Mouse (Mus musculus): ENCODE measurements around the gene Ttc3. TPM values are rescaled to one million over a fixed set of nuclear protein-coding genes. Genes with fewer than 3 reads are reported as not detected.

Gene Ttc3
- polyA plus RNA-seq, 1 experiment from 2014 or later = 152 TPM

DNA sequence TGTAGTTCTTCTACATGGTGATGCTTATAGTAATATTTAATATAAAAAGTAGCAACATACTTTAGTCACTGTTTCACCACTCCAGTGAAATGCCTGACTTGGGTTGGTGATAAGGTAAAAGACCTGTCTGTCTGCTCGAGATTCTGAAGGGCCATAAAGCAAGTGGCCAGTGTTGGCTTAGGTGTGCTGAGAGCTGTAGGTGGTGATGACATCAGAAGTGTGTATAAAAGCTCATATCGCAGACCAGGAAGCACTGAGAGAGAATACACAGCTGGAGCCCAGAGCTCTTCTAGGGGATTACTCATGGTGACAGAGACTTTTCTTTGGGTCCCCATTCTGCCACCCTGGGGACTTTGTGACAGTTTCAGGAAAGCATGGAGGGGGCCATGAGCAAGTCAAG is 41.8 kb downstream of the Ttc3 start:
- ATAC-seq (replicated peaks; ENCODE audit: low FRiP score, low read depth) = no peak

DNA sequence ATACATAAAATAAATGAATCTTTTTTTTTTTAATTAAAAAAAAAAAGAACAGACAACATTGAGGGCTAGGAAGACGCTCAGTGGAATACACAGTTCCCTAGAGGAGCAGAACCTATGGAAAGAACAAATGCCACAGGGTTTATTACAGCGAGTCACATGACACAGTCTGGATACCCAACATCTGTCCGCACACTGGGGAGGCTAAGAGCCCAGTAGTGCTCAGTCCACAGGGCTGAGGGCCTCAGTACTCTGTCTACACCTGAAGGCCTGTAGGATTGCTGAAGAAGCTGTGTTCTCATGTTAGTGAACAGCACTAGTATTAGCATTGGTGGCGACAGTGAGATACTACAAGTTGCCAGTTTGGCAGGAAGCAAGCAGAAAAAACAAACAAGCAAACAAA is 42.3 kb downstream of the Ttc3 start:
- no peaks in the 10 kb centered on the region for H3K9me3 ChIP-seq (replicated peaks; ENCODE audit: low read length)
- no peak overlapping the region for H3K27ac ChIP-seq
- TF ChIP-seq CTCF (IDR thresholded peaks at IDR 0.05; ENCODE audit: low read depth) = peak; percentile 5; the same call in 1 of the 2 replicates
- DNase-seq (ENCODE audit: low spot score) (no peak), ATAC-seq (replicated peaks; ENCODE audit: low FRiP score, low read depth) (no peak)
- no peaks in the 10 kb centered on the region for H3K27me3 ChIP-seq (ENCODE audit: insufficient read depth, low read length)
- H3K4me1 ChIP-seq (replicated peaks; ENCODE audit: insufficient read depth, low read length) = no peaks in the 10 kb centered on the region
- WGBS = 89% methylated on average over 4 of the region's 4 CpGs
- peaks cover 16% of the 10 kb centered on the region; the same call in 1 of the 2 replicates for H3K36me3 ChIP-seq (ENCODE audit: insufficient read depth, low read length)
- no peak overlapping the region for H3K9ac ChIP-seq (ENCODE audit: low read depth, low read length)
- H3K4me2 ChIP-seq (ENCODE audit: low read length) = no peak overlapping the region
- no peak overlapping the region for H3K4me3 ChIP-seq (replicated peaks; ENCODE audit: low read depth, low read length)

More for the DNA sequence above, 41.8 kb downstream of the Ttc3 start:
- 90% methylated on average over 2 of the region's 2 CpGs for WGBS
- Histone ChIP-seq H3K36me3 (ENCODE audit: insufficient read depth, low read length) (peaks cover 19% of the 10 kb centered on the region; the same call in 1 of the 2 replicates), H3K9me3 (replicated peaks; ENCODE audit: low read length) (no peaks in the 10 kb centered on the region), H3K27me3 (ENCODE audit: insufficient read depth, low read length) (no peaks in the 10 kb centered on the region), H3K9ac (ENCODE audit: low read depth, low read length) (no peak overlapping the region), H3K4me1 (replicated peaks; ENCODE audit: insufficient read depth, low read length) (no peaks in the 10 kb centered on the region), H3K4me2 (ENCODE audit: low read length) (no peak overlapping the region), H3K4me3 (replicated peaks; ENCODE audit: low read depth, low read length) (no peak overlapping the region), H3K27ac (no peak overlapping the region)
- no peak for DNase-seq (ENCODE audit: low spot score)
- TF ChIP-seq CTCF (IDR thresholded peaks at IDR 0.05; ENCODE audit: low read depth) = no peak

DNA sequence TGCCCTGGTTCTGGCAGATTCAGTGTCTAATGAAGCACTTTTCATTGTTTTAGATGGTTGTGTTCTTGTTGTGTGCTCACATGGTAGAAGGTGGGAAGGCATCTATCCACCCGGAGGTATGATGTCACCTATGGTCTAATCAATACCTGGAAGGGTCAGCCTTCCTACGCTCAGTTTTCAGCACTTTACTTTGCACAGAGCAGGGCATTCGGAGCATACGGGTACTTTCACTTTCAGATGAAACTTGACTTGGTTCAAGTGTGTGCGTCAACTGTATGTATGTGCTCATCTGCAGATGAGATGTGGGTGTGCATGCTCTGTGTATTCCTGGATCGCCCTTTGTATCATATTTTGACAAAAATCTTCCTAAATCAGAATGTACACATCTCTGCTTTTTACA is 43.7 kb downstream of the Ttc3 start:
- Histone ChIP-seq H3K4me2 (ENCODE audit: low read length) (no peak overlapping the region), H3K9ac (ENCODE audit: low read depth, low read length) (no peak overlapping the region), H3K4me3 (replicated peaks; ENCODE audit: low read depth, low read length) (no peak overlapping the region), H3K4me1 (replicated peaks; ENCODE audit: insufficient read depth, low read length) (no peaks in the 10 kb centered on the region), H3K36me3 (ENCODE audit: insufficient read depth, low read length) (peaks cover 22% of the 10 kb centered on the region), H3K27ac (no peak overlapping the region), H3K27me3 (ENCODE audit: insufficient read depth, low read length) (no peaks in the 10 kb centered on the region), H3K9me3 (replicated peaks; ENCODE audit: low read length) (no peaks in the 10 kb centered on the region)
- no peak for TF ChIP-seq CTCF (IDR thresholded peaks at IDR 0.05; ENCODE audit: low read depth)
- WGBS = 93% methylated on average over 6 of the region's 6 CpGs
- DNase-seq (ENCODE audit: low spot score) (no peak), ATAC-seq (replicated peaks; ENCODE audit: low FRiP score, low read depth) (no peak)

DNA sequence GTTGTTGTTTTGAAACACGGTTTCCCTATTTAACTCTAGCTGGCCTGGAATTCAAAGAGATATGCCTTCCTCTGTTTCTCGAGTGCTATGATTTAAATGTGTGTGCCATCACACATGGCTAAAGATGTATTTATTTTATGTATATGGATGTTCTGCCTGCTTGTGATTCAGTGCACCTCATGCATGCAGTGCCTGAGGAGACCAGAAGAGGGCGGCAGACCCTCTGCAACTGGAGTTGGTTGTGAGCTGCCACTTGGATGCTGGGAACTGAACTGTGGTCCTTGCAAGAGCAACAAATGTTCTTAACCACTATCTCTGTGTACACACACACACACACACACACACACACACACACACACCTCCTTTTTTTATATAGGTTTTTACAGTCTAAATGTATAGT is 50.1 kb downstream of the Ttc3 start:
- Histone ChIP-seq H3K9ac (ENCODE audit: low read depth, low read length) (no peak overlapping the region), H3K4me2 (ENCODE audit: low read length) (no peak overlapping the region), H3K4me3 (replicated peaks; ENCODE audit: low read depth, low read length) (no peak overlapping the region), H3K4me1 (replicated peaks; ENCODE audit: insufficient read depth, low read length) (no peaks in the 10 kb centered on the region), H3K9me3 (replicated peaks; ENCODE audit: low read length) (no peaks in the 10 kb centered on the region), H3K27ac (no peak overlapping the region), H3K27me3 (ENCODE audit: insufficient read depth, low read length) (no peaks in the 10 kb centered on the region), H3K36me3 (ENCODE audit: insufficient read depth, low read length) (peaks cover 57% of the 10 kb centered on the region)
- peak; percentile 48; the same call in 1 of the 2 replicates for TF ChIP-seq CTCF (IDR thresholded peaks at IDR 0.05; ENCODE audit: low read depth)
- 95% methylated on average over 3 of the region's 3 CpGs for WGBS
- no peak for ATAC-seq (replicated peaks; ENCODE audit: low FRiP score, low read depth)
- DNase-seq (ENCODE audit: low spot score) = no peak

DNA sequence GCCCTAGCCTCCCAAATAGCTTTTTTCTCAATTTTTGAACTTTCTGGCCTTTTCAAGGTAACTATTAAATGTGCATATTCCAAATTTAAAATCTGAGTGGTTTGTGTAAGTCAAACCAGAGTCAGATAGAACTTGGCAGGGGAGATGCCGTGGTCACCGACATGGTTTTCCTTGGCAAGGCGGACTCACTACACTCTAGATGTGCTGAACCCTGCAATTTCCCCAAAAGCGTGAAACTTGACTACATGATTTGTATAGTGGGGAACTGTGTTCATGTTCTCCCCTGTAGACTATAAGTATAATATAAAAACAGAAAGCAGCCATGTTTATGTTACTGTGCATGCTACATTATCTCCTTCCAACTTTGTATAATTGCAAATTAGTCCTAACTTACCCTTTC is 58.5 kb downstream of the Ttc3 start:
- WGBS = 94% methylated on average over 4 of the region's 4 CpGs

DNA sequence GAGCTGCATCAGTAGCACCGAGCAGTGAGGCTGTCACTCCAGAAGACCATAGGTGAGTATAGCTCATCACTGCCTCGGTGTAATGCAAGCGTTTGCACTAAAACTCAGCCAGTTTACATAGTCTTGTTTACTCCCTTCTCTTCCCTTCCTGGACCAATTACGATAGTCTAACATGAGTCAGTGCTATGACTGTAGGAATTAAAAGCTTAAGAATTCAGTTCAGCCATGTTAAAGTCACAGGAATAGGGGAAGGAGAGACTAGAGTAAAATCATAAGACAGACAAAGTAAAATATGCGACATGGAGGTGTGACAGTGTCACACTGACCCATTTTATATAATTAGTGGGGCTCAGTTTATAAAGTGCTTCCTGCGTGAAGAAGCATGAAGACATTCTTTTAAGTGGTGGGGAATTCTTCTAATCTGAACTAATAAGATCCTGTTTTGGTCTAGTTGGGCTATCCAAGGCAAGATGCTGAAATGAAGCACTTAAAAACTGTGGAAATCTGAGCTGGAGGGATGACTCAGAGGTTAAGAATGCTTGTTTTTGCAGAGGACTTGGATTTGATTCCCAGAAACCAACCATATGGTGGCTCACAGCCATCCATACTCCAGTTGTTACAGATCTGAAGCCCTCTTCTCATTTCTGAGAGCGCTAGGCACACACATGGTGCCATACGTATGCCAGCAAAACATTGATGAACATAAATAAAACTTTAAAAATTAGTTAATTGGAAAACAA is 65.2 kb downstream of the Ttc3 start:
- no peak for TF ChIP-seq CTCF (IDR thresholded peaks at IDR 0.05; ENCODE audit: low read depth)
- WGBS = 84% methylated on average over 8 of the region's 8 CpGs
- no peak for ATAC-seq (replicated peaks; ENCODE audit: low FRiP score, low read depth)

More for the DNA sequence above, 58.5 kb downstream of the Ttc3 start:
- Histone ChIP-seq H3K4me1 (replicated peaks; ENCODE audit: insufficient read depth, low read length) (no peaks in the 10 kb centered on the region), H3K4me3 (replicated peaks; ENCODE audit: low read depth, low read length) (no peak overlapping the region), H3K4me2 (ENCODE audit: low read length) (no peak overlapping the region), H3K27ac (no peak overlapping the region), H3K27me3 (ENCODE audit: insufficient read depth, low read length) (no peaks in the 10 kb centered on the region), H3K9ac (ENCODE audit: low read depth, low read length) (no peak overlapping the region), H3K36me3 (ENCODE audit: insufficient read depth, low read length) (peaks cover 66% of the 10 kb centered on the region), H3K9me3 (replicated peaks; ENCODE audit: low read length) (no peaks in the 10 kb centered on the region)
- TF ChIP-seq CTCF (IDR thresholded peaks at IDR 0.05; ENCODE audit: low read depth) = no peak
- DNase-seq (ENCODE audit: low spot score) (no peak), ATAC-seq (replicated peaks; ENCODE audit: low FRiP score, low read depth) (no peak)

More for the DNA sequence above, 65.2 kb downstream of the Ttc3 start:
- Histone ChIP-seq H3K9me3 (replicated peaks; ENCODE audit: low read length) (no peaks in the 10 kb centered on the region), H3K4me3 (replicated peaks; ENCODE audit: low read depth, low read length) (no peak overlapping the region), H3K9ac (ENCODE audit: low read depth, low read length) (no peak overlapping the region), H3K4me1 (replicated peaks; ENCODE audit: insufficient read depth, low read length) (no peaks in the 10 kb centered on the region), H3K27ac (no peak overlapping the region), H3K27me3 (ENCODE audit: insufficient read depth, low read length) (no peaks in the 10 kb centered on the region), H3K4me2 (ENCODE audit: low read length) (no peak overlapping the region), H3K36me3 (ENCODE audit: insufficient read depth, low read length) (peaks cover 60% of the 10 kb centered on the region)
- DNase-seq (ENCODE audit: low spot score) = peak; percentile 68
